Mouse (Mus musculus) lung, postnatal 0 days (tissue): ENCODE measurements at regions not wholly inside any gene's neighbourhood (a gene's known extent, or its start where the extent isn't known, plus 50 kb on each side); places are given as distances from the start of the nearest gene placed in this dataset.

Experiments
- ATAC-seq: fragments of 200-750 bp; cut with Nextera tagmentation; 2 replicates; pipeline ENCODE4 v1.8.0; 2017; ENCODE audit warnings: moderate library complexity
- DNase-seq: peaks from one replicate; pipeline ENCODE4 v3.0.0-alpha.2; 2016; ENCODE audit warnings: low spot score
- H3K27ac ChIP-seq: fragments of 300-500 bp; sonication (generic); 2 replicates; pipeline ENCODE4 v1.5.1; 2014; ENCODE audit warnings: antibody characterized with exemption, mild to moderate bottlenecking, low read length, mixed read lengths
- H3K27me3 ChIP-seq: fragments of 300-500 bp; sonication (generic); replicated peaks from 2 replicates; pipeline ENCODE4 v1.6.1; 2014; ENCODE audit warnings: low read length, mixed read lengths; ENCODE audit not compliant: insufficient read depth
- H3K36me3 ChIP-seq: fragments of 300-500 bp; sonication (generic); 2 replicates; pipeline ENCODE4 v1.6.1; 2014; ENCODE audit warnings: low read length, mixed read lengths; ENCODE audit not compliant: insufficient read depth
- H3K4me1 ChIP-seq: fragments of 300-500 bp; sonication (generic); 2 replicates; pipeline ENCODE4 v1.6.1; 2014; ENCODE audit warnings: antibody characterized with exemption, low read depth, low read length, mixed read lengths; ENCODE audit not compliant: insufficient read depth
- H3K4me2 ChIP-seq: fragments of 300-500 bp; sonication (generic); replicated peaks from 2 replicates; pipeline ENCODE4 v1.6.1; 2014; ENCODE audit warnings: low read depth, mild to moderate bottlenecking, low read length, moderate library complexity, mixed read lengths
- H3K4me3 ChIP-seq: fragments of 300-500 bp; sonication (generic); 2 replicates; pipeline ENCODE4 v1.5.1; 2014; ENCODE audit warnings: low read depth, low read length
- H3K9ac ChIP-seq: fragments of 300-500 bp; sonication (generic); replicated peaks from 2 replicates; pipeline ENCODE4 v1.6.1; 2014; ENCODE audit warnings: low read depth, mild to moderate bottlenecking
- H3K9me3 ChIP-seq: fragments of 300-500 bp; sonication (generic); 2 replicates; pipeline ENCODE4 v1.6.1; 2016; ENCODE audit warnings: low read length, mixed read lengths
- CTCF ChIP-seq: IDR thresholded peaks from 2 replicates; pipeline ENCODE4 v1.5.1; 2016; ENCODE audit warnings: antibody characterized with exemption, mild to moderate bottlenecking
- EP300 ChIP-seq: IDR thresholded peaks from 2 replicates; pipeline ENCODE4 v1.6.1; 2016; ENCODE audit warnings: antibody characterized with exemption, mild to moderate bottlenecking, control low read depth
- WGBS: fragments of 180-500 bp; shearing (Covaris S2); extraction: QIAGEN DNeasy Blood & Tissue Kit; methylation state at CpG from one replicate; pipeline ENCODE4 v1.1.7; 2014; 5-methylcytosine and 5-hydroxymethylcytosine counted together

- no peaks in the 10 kb centered on the region for H3K4me1 ChIP-seq
- no peak overlapping the region for H3K4me3 ChIP-seq
- no peaks in the 10 kb centered on the region for H3K9me3 ChIP-seq
- no peak overlapping the region for H3K4me2 ChIP-seq
- H3K27ac ChIP-seq: no peak overlapping the region
- TF ChIP-seq EP300 (no peak), CTCF (no peak)
- no peaks in the 10 kb centered on the region for H3K27me3 ChIP-seq
- no peak for ATAC-seq
- no peak overlapping the region for H3K9ac ChIP-seq
- no peak for DNase-seq
- H3K36me3 ChIP-seq: no peaks in the 10 kb centered on the region
- WGBS: 59% methylated on average over 4 of the region's 4 CpGs
Observed at GRCm38 (mm10) chr17:4276722-4277121, 580.7 kb upstream of the Nox3 start.

- TF ChIP-seq EP300 (no peak), CTCF (no peak)
- no peaks in the 10 kb centered on the region for H3K4me1 ChIP-seq
- ATAC-seq (no peak), DNase-seq (peak; percentile 56)
- no peaks in the 10 kb centered on the region for H3K27me3 ChIP-seq
- no peaks in the 10 kb centered on the region for H3K36me3 ChIP-seq
- no peaks in the 10 kb centered on the region for H3K9me3 ChIP-seq
- H3K27ac ChIP-seq: no peak overlapping the region
- H3K4me3 ChIP-seq: no peak overlapping the region
- H3K4me2 ChIP-seq: no peak overlapping the region
- WGBS: 56% methylated on average over 4 of the region's 4 CpGs
- H3K9ac ChIP-seq: no peak overlapping the region
Observed at GRCm38 (mm10) chr17:4278239-4278827, 582.3 kb upstream of the Nox3 start.

- TF ChIP-seq EP300 (no peak), CTCF (no peak)
- no peak for DNase-seq
- Histone ChIP-seq H3K27me3 (no peaks in the 10 kb centered on the region), H3K36me3 (no peaks in the 10 kb centered on the region), H3K4me3 (no peak overlapping the region), H3K4me1 (no peaks in the 10 kb centered on the region), H3K9ac (no peak overlapping the region), H3K27ac (no peak overlapping the region), H3K4me2 (no peak overlapping the region), H3K9me3 (no peaks in the 10 kb centered on the region)
- no peak for ATAC-seq
- 66% methylated on average over 5 of the region's 5 CpGs for WGBS
Observed at GRCm38 (mm10) chr17:4281451-4281850, 585.4 kb upstream of the Nox3 start.

- no peak overlapping the region for H3K9ac ChIP-seq
- no peak overlapping the region for H3K27ac ChIP-seq
- no peak overlapping the region for H3K4me3 ChIP-seq
- 52% methylated on average over 2 of the region's 2 CpGs for WGBS
- no peaks in the 10 kb centered on the region for H3K27me3 ChIP-seq
- H3K4me2 ChIP-seq: no peak overlapping the region
- no peaks in the 10 kb centered on the region for H3K36me3 ChIP-seq
- no peaks in the 10 kb centered on the region for H3K9me3 ChIP-seq
- TF ChIP-seq CTCF (no peak), EP300 (no peak)
- H3K4me1 ChIP-seq: no peaks in the 10 kb centered on the region
- ATAC-seq: no peak
- DNase-seq: peak; percentile 36
Observed at GRCm38 (mm10) chr17:4291418-4291817, 595.4 kb upstream of the Nox3 start.

GRCm38 (mm10) chr17:4296521-4297155 lies 600.6 kb upstream of the Nox3 start:
- H3K4me3 ChIP-seq: no peak overlapping the region
- ATAC-seq (peak; percentile 56), DNase-seq (peak; percentile 61)
- no peaks in the 10 kb centered on the region for H3K27me3 ChIP-seq
- no peaks in the 10 kb centered on the region for H3K9me3 ChIP-seq
- no peak overlapping the region for H3K27ac ChIP-seq
- no peaks in the 10 kb centered on the region for H3K4me1 ChIP-seq
- no peaks in the 10 kb centered on the region for H3K36me3 ChIP-seq
- peak; percentile 67 for TF ChIP-seq EP300
- no peak for TF ChIP-seq CTCF
- 55% methylated on average over 6 of the region's 6 CpGs for WGBS
- no peak overlapping the region for H3K4me2 ChIP-seq
- H3K9ac ChIP-seq: no peak overlapping the region

GRCm38 (mm10) chr17:4297156-4297535 lies 601.1 kb upstream of the Nox3 start:
- Histone ChIP-seq H3K27me3 (no peaks in the 10 kb centered on the region), H3K9ac (no peak overlapping the region), H3K27ac (peak overlapping the region; percentile 38; the same call in 1 of the 2 replicates), H3K4me1 (no peaks in the 10 kb centered on the region), H3K9me3 (no peaks in the 10 kb centered on the region), H3K4me2 (no peak overlapping the region), H3K36me3 (no peaks in the 10 kb centered on the region), H3K4me3 (no peak overlapping the region)
- DNase-seq (peak; percentile 30), ATAC-seq (0 out of 2 replicates have a peak, but pooled peaks have one; percentile 27)
- WGBS: 45% methylated on average over 1 of the region's 1 CpGs
- no peak for TF ChIP-seq EP300
- no peak for TF ChIP-seq CTCF
